Mouse (Mus musculus) right cerebral cortex, postnatal 10 days (tissue): ENCODE results near the gene Gm19410.

Experiments used
- DNase-seq, 2 experiments: peaks; one replicate each; pipeline ENCODE4 v3.0.0; 2021; ENCODE audit warnings: low spot score in 2 of 2

Gm19410 gene

GRCm38 (mm10) chr8:35765499-35766193, at the start of gene Gm19410:
Gene Gm19410, plus strand, starts transcription at chr8:35765790.
- peak; percentile 61 to 62 for DNase-seq

GRCm38 (mm10) chr8:35730776-35731175, 34.8 kb upstream of the Gm19410 start:
- DNase-seq, result no peak

DNA sequence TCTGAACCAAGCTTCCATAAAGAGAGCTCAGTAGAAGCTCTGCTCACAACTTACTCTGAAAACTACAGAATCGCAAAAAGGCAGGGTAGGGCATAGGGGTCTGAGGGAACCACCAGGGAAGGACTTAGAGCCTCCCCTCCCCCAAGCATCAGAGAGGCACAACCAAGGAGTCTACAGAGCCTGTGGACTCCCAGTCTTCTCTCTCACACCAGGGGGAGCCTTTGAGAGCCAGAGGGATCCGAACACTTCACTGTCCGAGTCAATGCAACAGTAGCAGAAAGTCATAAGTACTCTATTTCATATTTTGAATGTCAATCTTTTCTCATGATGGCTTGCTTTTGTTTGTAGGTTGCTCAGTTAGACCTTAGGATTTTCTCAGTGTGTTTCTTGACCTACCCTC, 30.2 kb upstream of the Gm19410 start:
- DNase-seq, result no peak

DNA sequence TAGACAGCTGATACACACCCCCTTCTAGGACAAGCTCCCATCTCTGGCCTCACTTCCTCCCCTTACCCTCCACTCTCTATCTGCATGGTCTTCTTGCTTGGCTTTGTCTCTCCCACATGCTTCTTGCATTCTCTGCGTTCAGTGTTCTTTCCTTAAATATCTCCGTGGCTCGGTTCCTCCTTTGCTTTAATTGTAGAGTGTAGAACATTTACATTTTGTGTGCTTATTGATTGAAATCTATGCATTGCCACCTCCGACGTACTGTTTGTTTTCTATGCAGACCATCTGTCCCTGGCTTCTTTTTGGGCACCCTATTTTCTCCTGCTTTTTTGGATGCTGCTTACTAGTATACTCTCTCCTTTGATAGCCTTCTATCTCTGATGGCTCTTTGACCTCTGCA, 9.4 kb upstream of the Gm19410 start:
- no peak for DNase-seq

DNA sequence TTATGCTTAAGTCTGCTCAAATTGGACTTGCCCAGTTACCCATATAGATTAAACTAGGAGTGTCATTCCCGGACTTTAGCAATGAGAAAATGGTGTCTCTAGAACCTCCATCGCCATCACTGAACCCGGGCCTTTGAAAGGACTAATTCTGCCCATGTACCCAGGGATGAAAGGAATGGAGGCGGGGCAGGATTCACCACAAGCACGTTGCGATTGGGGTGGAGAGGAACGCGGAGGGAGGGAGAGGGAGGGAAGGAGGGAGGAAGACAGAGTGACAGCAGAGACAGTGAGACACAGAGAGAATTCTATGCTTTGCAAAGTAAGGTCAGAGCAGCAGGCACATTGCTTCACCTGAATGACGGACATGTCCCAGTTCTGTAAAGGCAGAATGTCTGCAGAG, 570 bp upstream of the Gm19410 start:
- no peak for DNase-seq

- no peak for DNase-seq
Measured at GRCm38 (mm10) chr8:35773508-35773907, 7.9 kb downstream of the Gm19410 start.
